In genomic region chr6:91827016-91827570, GRCm38 (mm10) we compare ENCODE assay signal across 13 mouse cellular contexts. TPM values are rescaled to one million over a fixed set of nuclear protein-coding genes. Genes with fewer than 3 reads are reported as not detected.
DNase-seq lines count a peak whose midpoint lies in the region; ATAC-seq and TF ChIP-seq lines count a peak whose summit lies in the region.
"Had no signal": no experiment of that assay in that cellular context is flagged by ENCODE, and none has a peak within 500 bp of the region (broad histone marks: within the 10 kb centered on the region; RNA-seq: fewer than 3 reads in every experiment).

Grip2 (minus strand) TSS chr6:91827250.

- WGBS in forebrain, embryonic 13.5 days = 58% methylated on average over 7 of the region's 11 CpGs
- 72% methylated on average over 9 of the region's 11 CpGs for WGBS in forebrain, embryonic 10.5 days
- 36% methylated on average over 9 of the region's 11 CpGs for WGBS in midbrain, embryonic 14.5 days
- 45% methylated on average over 6 of the region's 11 CpGs for WGBS in midbrain, postnatal 0 days
- WGBS in olfactory bulb, adult 2 months = 21% methylated on average over 9 of the region's 11 CpGs

- ATAC-seq in forebrain, embryonic 13.5 days = peak; percentile 66
- ATAC-seq in midbrain, embryonic 14.5 days (ENCODE audit: low FRiP score, low TSS enrichment) = peak; percentile 27; the same call in 1 of the 2 replicates
- ATAC-seq in midbrain, postnatal 0 days (ENCODE audit: low FRiP score) = no peak

- TF ChIP-seq CTCF in midbrain, postnatal 0 days (IDR thresholded peaks at IDR 0.05) = no peak
- TF ChIP-seq CTCF in olfactory bulb, adult 2 months (IDR thresholded peaks at IDR 0.05; ENCODE audit: insufficient read depth, low read depth, low read length) = no peak

- no peak within 1 kb of the TSS for H3K4me2 ChIP-seq in forebrain, embryonic 13.5 days
- no peak within 1 kb of the TSS for H3K4me2 ChIP-seq in midbrain, embryonic 14.5 days (ENCODE audit: low read length)
- no peak within 1 kb of the TSS for H3K4me2 ChIP-seq in midbrain, postnatal 0 days (ENCODE audit: low read depth, low read length, poor library complexity, severe bottlenecking)
- H3K4me2 ChIP-seq: limb, embryonic 12.5 days; lung, embryonic 15.5 days had no signal

- no peak for TF ChIP-seq POLR2A in olfactory bulb, adult 2 months (IDR thresholded peaks at IDR 0.05; ENCODE audit: insufficient read depth, low read depth, low read length)

- H3K4me1 ChIP-seq in forebrain, embryonic 13.5 days = no peaks in the 10 kb centered on the region
- H3K4me1 ChIP-seq in forebrain, embryonic 10.5 days = no peaks in the 10 kb centered on the region
- H3K4me1 ChIP-seq in midbrain, embryonic 14.5 days (ENCODE audit: control insufficient read depth, insufficient read depth, low read length) = no peaks in the 10 kb centered on the region
- no peaks in the 10 kb centered on the region for H3K4me1 ChIP-seq in midbrain, postnatal 0 days (ENCODE audit: insufficient read depth, low read length)
- H3K4me1 ChIP-seq in olfactory bulb, adult 2 months (ENCODE audit: control insufficient read depth, insufficient read depth, low read length) = peaks cover 14% of the 10 kb centered on the region
- H3K4me1 ChIP-seq: limb, embryonic 12.5 days; lung, embryonic 15.5 days had no signal

- no peaks in the 10 kb centered on the region for H3K9me3 ChIP-seq in forebrain, embryonic 13.5 days (replicated peaks)
- H3K9me3 ChIP-seq in forebrain, embryonic 10.5 days = no peaks in the 10 kb centered on the region
- no peaks in the 10 kb centered on the region for H3K9me3 ChIP-seq in midbrain, embryonic 14.5 days (ENCODE audit: control insufficient read depth, low read length)
- no peaks in the 10 kb centered on the region for H3K9me3 ChIP-seq in midbrain, postnatal 0 days (ENCODE audit: low read length)
- H3K9me3 ChIP-seq: limb, embryonic 12.5 days; lung, embryonic 15.5 days had no signal

- no peak within 1 kb of the TSS for H3K9ac ChIP-seq in forebrain, embryonic 13.5 days
- H3K9ac ChIP-seq in midbrain, embryonic 14.5 days (replicated peaks; ENCODE audit: low read length) = no peak within 1 kb of the TSS
- H3K9ac ChIP-seq in midbrain, postnatal 0 days (replicated peaks; ENCODE audit: low read length, poor library complexity, severe bottlenecking) = no peak within 1 kb of the TSS; the same call in 1 of the 2 replicates
- H3K9ac ChIP-seq: limb, embryonic 12.5 days; lung, embryonic 15.5 days had no signal

- H3K36me3 ChIP-seq in forebrain, embryonic 13.5 days (ENCODE audit: poor library complexity, severe bottlenecking) = no peaks in the 10 kb centered on the region
- H3K36me3 ChIP-seq in forebrain, embryonic 10.5 days (replicated peaks) = no peaks in the 10 kb centered on the region
- no peaks in the 10 kb centered on the region for H3K36me3 ChIP-seq in midbrain, embryonic 14.5 days (ENCODE audit: control insufficient read depth, insufficient read depth, low read length)
- H3K36me3 ChIP-seq in midbrain, postnatal 0 days (ENCODE audit: insufficient read depth, low read length) = no peaks in the 10 kb centered on the region
- H3K36me3 ChIP-seq: limb, embryonic 12.5 days; lung, embryonic 15.5 days had no signal

- no peak within 1 kb of the TSS for H3K27ac ChIP-seq in forebrain, embryonic 13.5 days
- H3K27ac ChIP-seq in forebrain, embryonic 10.5 days = no peak within 1 kb of the TSS
- H3K27ac ChIP-seq in midbrain, embryonic 14.5 days (replicated peaks; ENCODE audit: low read depth, low read length) = no peak within 1 kb of the TSS
- no peak within 1 kb of the TSS for H3K27ac ChIP-seq in midbrain, postnatal 0 days (ENCODE audit: low read depth, low read length)
- H3K27ac ChIP-seq in olfactory bulb, adult 2 months (ENCODE audit: insufficient read depth, low read depth, low read length) = no peak within 1 kb of the TSS
- H3K27ac ChIP-seq: limb, embryonic 12.5 days; lung, embryonic 15.5 days had no signal

- DNase-seq in forebrain, embryonic 10.5 days (ENCODE audit: extremely low spot score, low spot score) = no peak
- DNase-seq in midbrain, embryonic 14.5 days = peak; percentile 32
- DNase-seq in midbrain, postnatal 0 days (ENCODE audit: low spot score) = no peak
- DNase-seq in layer of hippocampus, adult 9-10 months (ENCODE audit: low spot score) = peak; percentile 27
- DNase-seq in adipocyte (ENCODE audit: low spot score) = no peak
- DNase-seq in lung, postnatal 25 days (ENCODE audit: low spot score) = no peak
- DNase-seq: kidney, adult 8-10 months had no signal

- H3K27me3 ChIP-seq in forebrain, embryonic 13.5 days = no peaks in the 10 kb centered on the region
- no peaks in the 10 kb centered on the region for H3K27me3 ChIP-seq in forebrain, embryonic 10.5 days (ENCODE audit: poor library complexity, severe bottlenecking)
- H3K27me3 ChIP-seq in midbrain, embryonic 14.5 days (ENCODE audit: control insufficient read depth, insufficient read depth, low read length) = no peaks in the 10 kb centered on the region
- H3K27me3 ChIP-seq in midbrain, postnatal 0 days (ENCODE audit: insufficient read depth, low read length) = no peaks in the 10 kb centered on the region
- H3K27me3 ChIP-seq: lung, embryonic 15.5 days had no signal

- H3K4me3 ChIP-seq in forebrain, embryonic 13.5 days = no peak within 1 kb of the TSS
- H3K4me3 ChIP-seq in forebrain, embryonic 10.5 days = no peak within 1 kb of the TSS
- no peak within 1 kb of the TSS for H3K4me3 ChIP-seq in midbrain, embryonic 14.5 days (replicated peaks; ENCODE audit: low read depth, low read length)
- no peak within 1 kb of the TSS for H3K4me3 ChIP-seq in midbrain, postnatal 0 days (ENCODE audit: low read depth, low read length)
- H3K4me3 ChIP-seq in olfactory bulb, adult 2 months (ENCODE audit: insufficient read depth, low read depth, low read length) = no peak within 1 kb of the TSS
- H3K4me3 ChIP-seq: limb, embryonic 12.5 days; lung, embryonic 15.5 days; myocyte had no signal

RNA-seq across cellular contexts. Expression of gene Grip2, which starts in this region (rescaled TPM):
- polyA plus RNA-seq in forebrain, embryonic 13.5 days (2015; fragmentation: Nextera tagmentation; extraction: Ambion mirVana) = 2.2 and 3.1 TPM in 2 replicates
- polyA plus RNA-seq in forebrain, embryonic 10.5 days (2016; fragmentation: Nextera tagmentation; extraction: Ambion mirVana) = 0.32 and 0.46 TPM in 2 replicates
- polyA plus RNA-seq in midbrain, embryonic 14.5 days (2014; fragmentation: Nextera tagmentation; extraction: Ambion mirVana) = 7.5 and 7.6 TPM in 2 replicates
- 22.8 and 29.7 TPM in 2 replicates for total RNA-seq in midbrain, postnatal 0 days (2014; rRNA removed)
- 7.7 and 7.8 TPM in 2 replicates for polyA plus RNA-seq in midbrain, postnatal 0 days (2015; fragmentation: Nextera tagmentation; extraction: Ambion mirVana)
- polyA plus RNA-seq in olfactory bulb, adult 2 months (2012; ENCODE audit: insufficient read depth, insufficient read length, low replicate concordance, missing spikeins) = not detected in 2 replicates
- total RNA-seq: common myeloid progenitor, adult 5-6 weeks had no signal

Comparison
In these comparisons a context has a peak if more than half of its experiments do, and no peak if none do; other contexts are left out.
1. DNase-seq: peak in midbrain, embryonic 14.5 days (single experiment) and layer of hippocampus, adult 9-10 months (single experiment); none in forebrain, embryonic 10.5 days (single experiment), midbrain, postnatal 0 days (single experiment), adipocyte (single experiment) and lung, postnatal 25 days (single experiment).